Mouse (Mus musculus) heart, postnatal 14 days (tissue): Measurements from ENCODE around the gene Fgfbp3. TPM values are rescaled to one million over a fixed set of nuclear protein-coding genes. Genes with fewer than 3 reads are reported as not detected.
"Not testable (repeated sequence)": the region's sequence is repeated elsewhere in the genome, so short reads cannot be mapped to it uniquely, and the experiment has no call there.

Experiments used
- DNase-seq, 2 experiments: peaks; one replicate each; pipeline ENCODE4 v3.0.0; 2021 to 2022
- intact Hi-C: fragments of 180-260 bp; cut with DNase I; formaldehyde crosslinking; loops from one replicate; pipeline ENCODE4 v1.15.1; 2025
- total RNA-seq, 2 experiments: library from RNA; stranded (reverse); gene quantifications; 2 replicates each; pipeline ENCODE4 v1.2.3; 2021

Fgfbp3 gene
- total RNA-seq, 2 experiments from 2014 or later: 1.9 TPM

GRCm38 (mm10) chr19:36916206-36916605 is 3.2 kb downstream of the Fgfbp3 start:
- no peak for DNase-seq
- intact Hi-C loops: loop anchor here (5.0 kb wide), 1 partner anchor 34 kb away; no protein-coding TSS in a partner anchor

GRCm38 (mm10) chr19:36913064-36913463 is 6.4 kb downstream of the Fgfbp3 start:
- intact Hi-C loops: no loop called here
- DNase-seq: no peak

DNA sequence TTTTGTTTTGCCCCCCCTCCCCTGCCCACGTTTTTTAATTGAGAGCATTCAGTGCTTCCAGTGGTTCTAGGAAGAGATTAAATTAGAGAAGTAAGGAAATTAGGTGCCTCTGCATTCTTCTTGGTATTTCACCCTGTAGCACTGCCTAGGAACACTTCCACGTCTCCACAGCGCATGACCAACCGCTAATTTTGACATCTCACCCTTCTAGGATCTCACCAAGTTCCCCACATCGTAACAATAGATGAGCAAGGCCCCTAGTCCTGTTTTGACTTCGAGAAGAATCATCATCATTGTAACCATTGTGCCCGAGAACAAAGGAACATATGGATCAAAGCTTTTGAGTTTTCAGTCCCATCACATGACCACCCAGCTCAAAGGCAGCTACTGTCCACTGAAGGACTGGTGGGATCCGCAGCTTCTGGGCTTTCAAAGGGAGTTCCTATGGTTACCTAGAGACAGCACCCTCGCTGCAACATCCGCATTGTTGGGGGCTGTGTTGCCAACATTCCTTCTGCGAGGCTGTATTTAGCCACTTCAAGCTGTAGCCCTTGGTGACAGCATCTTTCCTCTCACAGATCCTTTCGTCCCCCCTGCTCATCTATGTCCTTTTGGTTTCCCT is 8.9 kb downstream of the Fgfbp3 start:
- DNase-seq: no peak
- intact Hi-C loops: no loop called here

GRCm38 (mm10) chr19:36909676-36910292 is 9.6 kb downstream of the Fgfbp3 start:
- peak; percentile 62 to 77 for DNase-seq
- intact Hi-C loops: no loop called here

GRCm38 (mm10) chr19:36909150-36909549 is 10.3 kb downstream of the Fgfbp3 start:
- DNase-seq: no peak
- intact Hi-C loops: no loop called here

- intact Hi-C loops: no loop called here
- DNase-seq: peak; percentile 46 to 61
These were observed 15.0 kb downstream of the Fgfbp3 start for GRCm38 (mm10) chr19:36904211-36905007.

- intact Hi-C loops: no loop called here
- DNase-seq: no peak
These were observed 16.0 kb downstream of the Fgfbp3 start for GRCm38 (mm10) chr19:36903377-36903776.

- intact Hi-C loops: no loop called here
- peak in 1 of 2 experiments; percentile 33 for DNase-seq
These were observed 21.6 kb downstream of the Fgfbp3 start for GRCm38 (mm10) chr19:36897778-36898177.

DNA sequence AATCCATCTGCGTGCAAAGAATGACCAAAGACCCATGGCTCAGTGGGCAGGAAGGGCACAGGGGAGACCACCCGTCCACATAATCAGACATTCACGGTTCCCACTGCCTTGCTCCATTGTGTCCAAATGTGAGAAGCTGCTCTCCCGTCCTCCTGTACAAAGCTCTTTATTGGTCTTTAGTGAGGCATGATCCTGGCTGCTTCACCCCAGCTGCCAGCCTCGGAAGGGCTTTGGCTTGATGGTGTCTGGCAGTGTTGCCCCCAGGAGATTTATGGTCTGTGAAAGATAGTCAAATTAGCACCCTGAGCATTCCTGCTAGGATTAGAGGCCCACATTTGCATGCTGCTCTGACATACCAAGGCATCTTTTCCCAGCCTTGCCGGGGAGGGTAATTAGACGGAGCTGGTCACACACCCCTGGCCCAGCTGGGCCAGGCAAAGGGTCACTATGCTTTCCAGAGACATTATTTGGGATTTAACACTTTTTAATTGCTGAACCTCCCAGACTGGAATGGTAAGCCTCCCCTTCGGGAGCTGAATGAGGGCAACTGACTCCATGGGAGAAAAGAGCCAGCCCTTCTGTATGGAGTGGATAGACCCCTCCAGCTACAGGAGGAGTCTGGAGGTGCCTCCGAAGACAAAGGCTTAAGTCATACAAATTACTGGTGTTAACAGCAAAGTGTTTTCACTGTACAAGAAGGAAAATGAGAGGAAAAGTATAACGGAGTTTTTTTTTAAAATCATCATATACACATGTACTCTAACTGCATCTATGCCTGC is 22.4 kb downstream of the Fgfbp3 start:
- DNase-seq: no peak
- intact Hi-C loops: no loop called here

- no peak for DNase-seq
- intact Hi-C loops: no loop called here
These were observed 27.7 kb downstream of the Fgfbp3 start for GRCm38 (mm10) chr19:36891746-36892145.

GRCm38 (mm10) chr19:36887706-36888105 is 31.7 kb downstream of the Fgfbp3 start:
- no peak for DNase-seq
- intact Hi-C loops: no loop called here

GRCm38 (mm10) chr19:36886316-36886715 is 33.1 kb downstream of the Fgfbp3 start:
- intact Hi-C loops: no loop called here

DNA sequence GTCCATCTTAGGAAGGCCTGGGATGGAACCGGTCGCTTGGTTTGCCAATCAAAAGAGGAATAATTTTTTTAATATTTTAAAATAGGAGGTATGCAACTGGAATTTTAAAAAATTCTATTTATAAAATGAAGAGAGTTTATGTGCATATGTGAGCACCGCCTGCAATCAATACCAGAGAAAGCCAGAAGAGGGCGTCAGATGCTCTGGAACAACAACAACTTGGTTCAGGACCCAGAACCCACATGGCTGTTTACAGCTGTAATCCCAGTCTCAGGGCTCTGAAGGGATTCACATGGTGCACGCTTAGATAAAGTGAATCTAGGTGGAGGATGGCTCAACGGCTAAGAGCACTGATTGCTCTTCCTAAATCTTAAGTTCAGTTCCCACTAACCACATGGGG is 36.3 kb downstream of the Fgfbp3 start:
- peak; percentile 20 to 49 for DNase-seq
- intact Hi-C loops: loop anchor here (5.0 kb wide), 1 partner anchor 34 kb away; the partner anchor contains the start of gene Fgfbp3

More at GRCm38 (mm10) chr19:36886316-36886715, 33.1 kb downstream of the Fgfbp3 start:
- no peak for DNase-seq

- intact Hi-C loops: no loop called here
- no peak for DNase-seq
These were observed 40.5 kb downstream of the Fgfbp3 start for GRCm38 (mm10) chr19:36878743-36879495.

GRCm38 (mm10) chr19:36877329-36877728 is 42.1 kb downstream of the Fgfbp3 start:
- intact Hi-C loops: no loop called here

DNA sequence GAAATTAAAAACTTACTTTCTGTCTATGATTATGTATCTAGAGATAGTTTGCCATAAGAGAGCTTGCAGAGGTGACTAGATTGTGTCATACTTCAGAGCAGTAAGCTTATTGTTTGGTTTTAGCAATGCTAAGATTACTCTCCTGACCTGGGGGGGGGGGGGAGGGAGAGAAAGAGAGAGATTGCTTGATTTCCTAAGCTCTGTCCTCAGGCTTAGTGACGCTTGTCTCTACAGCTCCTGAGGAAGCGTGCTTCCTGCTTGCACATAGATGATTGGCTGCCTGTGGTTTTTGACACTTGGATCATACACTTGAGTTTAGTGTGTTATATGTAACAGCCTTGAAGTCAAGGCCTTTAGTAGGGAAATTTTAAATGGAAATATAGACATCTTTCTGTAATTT is 44.8 kb downstream of the Fgfbp3 start:
- no peak for DNase-seq
- intact Hi-C loops: no loop called here

More at GRCm38 (mm10) chr19:36877329-36877728, 42.1 kb downstream of the Fgfbp3 start:
- DNase-seq: no peak

- not testable (repeated sequence) for DNase-seq
- intact Hi-C loops: loop anchor here (10.0 kb wide), 1 partner anchor 126 kb away; no protein-coding TSS in a partner anchor
These were observed 50.7 kb downstream of the Fgfbp3 start for GRCm38 (mm10) chr19:36868675-36869074.
